Mouse (Mus musculus) ES-Bruce4 (cell line): Measurements from ENCODE around the gene Kcnq1. TPM values are rescaled to one million over a fixed set of nuclear protein-coding genes. Genes with fewer than 3 reads are reported as not detected.

Source experiments
- H3K27ac ChIP-seq: 2 replicates; pipeline ENCODE4 v1.5.1; 2012; ENCODE audit warnings: low read length, inconsistent platforms; ENCODE audit not compliant: insufficient read depth
- H3K27me3 ChIP-seq: 2 replicates; pipeline ENCODE4 v1.6.1; 2012; ENCODE audit warnings: mild to moderate bottlenecking, low read length, inconsistent platforms; ENCODE audit not compliant: control insufficient read depth, poor library complexity, insufficient read depth, severe bottlenecking
- H3K36me3 ChIP-seq: 2 replicates; pipeline ENCODE4 v1.6.1; 2012; ENCODE audit warnings: inconsistent platforms, mild to moderate bottlenecking, low read length, moderate library complexity; ENCODE audit not compliant: control insufficient read depth, poor library complexity, insufficient read depth, severe bottlenecking
- H3K4me1 ChIP-seq: one replicate; pipeline ENCODE4 v1.8.1; 2011; ENCODE audit warnings: low read length; ENCODE audit not compliant: control insufficient read depth, insufficient read depth
- H3K4me3 ChIP-seq: 2 replicates; pipeline ENCODE4 v1.5.1; 2011; ENCODE audit warnings: low read depth, mild to moderate bottlenecking, low read length
- H3K9ac ChIP-seq: 2 replicates; pipeline ENCODE4 v1.6.1; 2012; ENCODE audit warnings: low read depth, mild to moderate bottlenecking, inconsistent platforms; ENCODE audit not compliant: poor library complexity, severe bottlenecking
- H3K9me3 ChIP-seq: replicated peaks from 2 replicates; pipeline ENCODE4 v1.6.1; 2012; ENCODE audit warnings: mild to moderate bottlenecking, low read length, inconsistent platforms; ENCODE audit not compliant: control insufficient read depth, poor library complexity, insufficient read depth, severe bottlenecking
- CTCF ChIP-seq: IDR thresholded peaks from one replicate; pipeline ENCODE4 v1.8.1; 2011; ENCODE audit warnings: low read depth, low read length
- EP300 ChIP-seq: IDR thresholded peaks from 2 replicates; pipeline ENCODE4 v1.6.1; 2011; ENCODE audit warnings: low read depth, low read length; ENCODE audit not compliant: insufficient read depth
- POLR2A ChIP-seq: IDR thresholded peaks from one replicate; pipeline ENCODE4 v1.8.1; 2011; ENCODE audit warnings: low read length; ENCODE audit not compliant: insufficient read depth
- polyA plus RNA-seq: library from polyadenylated mRNA; stranded (reverse); fragments of >200 nt; gene quantifications from 2 replicates; pipeline ENCODE4 v1.2.4, GENCODE M21; 2011; ENCODE audit warnings: low read depth; ENCODE audit not compliant: missing spikeins, insufficient read depth, insufficient read length

The Kcnq1 gene
- polyA plus RNA-seq, 1 experiment: not detected

DNA sequence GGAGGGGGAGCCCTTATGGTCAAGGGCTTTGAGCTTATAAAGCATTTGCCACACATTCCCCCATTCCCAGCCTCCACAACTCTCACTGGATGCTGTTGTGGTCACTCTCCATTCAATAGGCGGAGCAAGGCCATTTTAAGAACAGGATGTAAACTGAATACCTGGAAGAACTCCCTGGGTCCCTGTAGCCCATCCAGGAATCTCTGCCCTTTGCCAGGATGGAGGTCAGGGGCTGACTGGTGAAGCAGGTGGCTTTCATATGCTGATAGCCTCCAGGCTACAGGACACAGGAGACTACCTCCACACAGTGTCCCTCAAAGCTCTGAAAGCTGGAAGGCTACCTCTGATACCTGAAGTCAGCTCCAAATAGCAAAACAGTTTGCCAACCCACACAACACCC lies 326.5 kb downstream of the Kcnq1 start:
- Histone ChIP-seq H3K4me1 (no peaks in the 10 kb centered on the region), H3K27me3 (no peaks in the 10 kb centered on the region), H3K4me3 (no peak overlapping the region), H3K9ac (no peak overlapping the region), H3K27ac (no peak overlapping the region), H3K36me3 (no peaks in the 10 kb centered on the region), H3K9me3 (no peaks in the 10 kb centered on the region)
- TF ChIP-seq CTCF (no peak), POLR2A (no peak), EP300 (no peak)

DNA sequence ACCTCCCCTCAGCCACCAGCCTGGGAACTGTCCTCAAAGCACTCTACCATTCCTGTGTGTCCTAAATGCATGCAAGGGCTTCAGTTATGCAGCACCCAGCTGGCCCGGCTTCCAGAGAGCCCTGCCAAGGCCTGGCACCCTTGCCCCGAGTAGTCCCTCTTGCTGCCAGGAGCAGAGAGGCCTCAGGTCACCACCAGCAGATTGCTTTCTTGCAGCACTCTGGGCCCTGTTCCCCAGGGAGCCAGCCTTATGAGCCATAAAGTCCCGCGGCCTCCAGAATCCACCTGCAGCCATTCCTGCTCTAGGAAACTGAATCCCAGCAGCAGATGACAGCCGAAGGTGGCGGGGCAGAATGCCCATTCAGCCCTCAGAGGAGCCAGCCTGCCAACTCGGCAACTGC lies 327.2 kb downstream of the Kcnq1 start:
- Histone ChIP-seq H3K9me3 (no peaks in the 10 kb centered on the region), H3K9ac (no peak overlapping the region), H3K4me1 (no peaks in the 10 kb centered on the region), H3K27ac (no peak overlapping the region), H3K36me3 (no peaks in the 10 kb centered on the region), H3K4me3 (no peak overlapping the region), H3K27me3 (no peaks in the 10 kb centered on the region)
- TF ChIP-seq EP300: no peak
- no peak for TF ChIP-seq CTCF
- TF ChIP-seq POLR2A: no peak

DNA sequence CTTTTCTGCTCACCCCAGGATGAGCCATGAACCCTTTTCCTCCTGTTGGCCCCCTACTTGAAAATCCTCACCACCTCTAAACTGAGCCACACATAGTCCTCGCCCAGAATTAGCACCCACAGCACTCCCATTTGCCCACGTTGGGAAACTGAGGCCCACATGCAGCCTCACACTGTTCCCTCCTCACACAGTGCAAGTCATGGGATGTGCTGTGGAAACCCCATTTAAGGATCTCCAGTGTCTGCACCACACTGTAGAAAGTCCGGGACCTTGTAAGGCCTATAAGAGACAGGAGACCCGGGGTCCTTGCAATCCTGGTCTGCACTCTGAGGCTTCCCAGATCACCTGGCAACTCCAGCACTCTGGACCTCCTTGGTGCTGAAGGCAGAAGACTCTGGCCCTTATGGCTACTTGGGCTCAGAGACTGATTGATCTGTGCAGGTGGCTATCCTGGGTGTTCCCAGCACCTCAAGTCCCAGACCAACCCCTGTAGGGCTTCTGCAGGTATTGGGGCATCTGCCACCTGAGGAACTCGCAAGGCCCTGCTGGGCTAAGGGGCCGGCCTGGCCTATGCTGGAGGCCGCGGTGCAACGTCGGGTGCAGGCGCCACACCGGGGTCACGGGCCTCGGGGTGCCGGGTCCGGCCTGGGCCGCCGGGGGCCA lies 331.2 kb downstream of the Kcnq1 start:
- no peak overlapping the region for H3K9ac ChIP-seq
- no peak overlapping the region for H3K27ac ChIP-seq
- no peaks in the 10 kb centered on the region for H3K9me3 ChIP-seq
- H3K36me3 ChIP-seq: no peaks in the 10 kb centered on the region
- peak overlapping the region; percentile 22; the same call in 1 of the 2 replicates for H3K4me3 ChIP-seq
- 0 out of 2 replicates have a peak, but pooled peaks cover 4% of the 10 kb centered on the region for H3K27me3 ChIP-seq
- H3K4me1 ChIP-seq: peaks cover 2% of the 10 kb centered on the region
- TF ChIP-seq CTCF (no peak), EP300 (no peak), POLR2A (no peak)

DNA sequence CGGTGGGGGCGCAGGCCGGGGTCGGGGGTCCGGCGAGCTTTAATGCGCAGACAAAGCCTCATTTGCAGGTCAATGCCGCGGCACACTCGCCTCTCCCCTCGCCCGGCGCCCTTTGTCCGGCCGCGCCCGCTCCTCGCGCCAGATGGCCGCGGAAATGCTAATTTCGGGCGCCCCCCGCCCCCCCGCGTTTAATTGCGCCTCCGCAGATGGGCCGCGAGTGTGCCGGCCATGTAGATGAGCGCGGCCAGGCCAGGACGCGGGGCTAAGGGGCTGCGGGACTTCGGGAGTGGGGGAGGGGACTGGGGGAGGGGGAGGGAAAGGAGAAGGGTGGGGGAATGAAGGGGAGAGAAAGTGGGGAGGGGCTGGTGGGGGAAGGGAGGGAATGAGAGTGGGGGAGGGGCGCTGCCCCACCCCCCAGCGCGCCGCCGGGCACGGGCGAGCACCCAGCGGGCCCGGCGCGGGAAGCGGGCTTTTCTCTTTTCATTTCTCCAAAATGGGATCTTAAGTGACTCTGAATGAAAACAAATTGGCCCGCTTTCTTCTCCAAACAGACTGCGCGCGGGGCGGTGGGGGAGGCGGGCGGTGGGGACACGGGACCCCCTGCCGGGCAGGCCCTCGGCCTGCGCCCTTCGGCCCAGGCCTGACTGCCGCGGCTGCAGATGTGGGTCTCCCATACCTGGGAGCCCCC lies 331.9 kb downstream of the Kcnq1 start:
- TF ChIP-seq EP300 (0 out of 2 replicates have a peak, but pooled peaks have one; percentile 5), POLR2A (no peak), CTCF (no peak)
- Histone ChIP-seq H3K27ac (no peak overlapping the region), H3K9ac (no peak overlapping the region), H3K4me3 (peak overlapping the region; percentile 22), H3K9me3 (no peaks in the 10 kb centered on the region), H3K4me1 (peaks cover 2% of the 10 kb centered on the region), H3K27me3 (0 out of 2 replicates have a peak, but pooled peaks cover 4% of the 10 kb centered on the region), H3K36me3 (no peaks in the 10 kb centered on the region)

DNA sequence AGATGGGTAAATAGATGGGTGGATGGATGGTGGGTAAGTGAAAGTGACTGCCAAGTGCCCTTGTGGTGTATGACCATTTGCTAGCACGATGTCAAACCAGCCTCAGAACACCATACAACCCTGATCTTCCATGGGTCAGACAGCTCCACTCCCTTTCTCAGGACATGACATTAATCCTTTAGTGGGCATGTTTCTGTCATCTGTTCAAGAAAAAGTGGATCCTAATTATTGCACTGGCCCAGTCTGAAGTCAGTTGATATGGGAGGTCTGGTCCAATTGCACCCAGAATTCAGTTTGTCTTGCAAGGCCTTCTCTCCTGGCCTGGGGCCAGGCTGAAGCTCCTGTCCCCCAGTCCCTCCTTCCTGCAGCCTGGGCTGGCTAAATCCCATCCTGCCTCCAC lies 332.8 kb downstream of the Kcnq1 start:
- peaks cover 7% of the 10 kb centered on the region for H3K27me3 ChIP-seq
- TF ChIP-seq CTCF: no peak
- no peak for TF ChIP-seq POLR2A
- no peak for TF ChIP-seq EP300

DNA sequence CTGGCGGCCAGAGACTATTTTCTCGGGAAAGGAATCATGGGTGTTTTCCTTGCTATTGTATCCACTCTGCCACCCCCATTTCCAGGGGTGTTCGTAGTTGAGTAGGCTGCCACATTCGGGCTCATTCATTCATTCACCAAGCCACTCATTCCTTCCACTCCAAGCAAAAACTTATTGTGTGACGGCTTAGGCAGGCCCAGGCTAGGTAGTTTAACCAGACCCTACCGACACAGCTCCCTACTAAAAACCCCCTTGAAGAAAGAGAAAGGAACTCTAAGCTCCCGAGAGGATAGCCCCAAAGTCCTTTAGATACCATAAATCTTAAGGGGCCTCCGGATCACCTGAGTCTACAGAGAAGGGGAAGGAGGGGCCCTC lies 338.4 kb downstream of the Kcnq1 start:
- peaks cover 27% of the 10 kb centered on the region for H3K27me3 ChIP-seq
- H3K9me3 ChIP-seq: no peaks in the 10 kb centered on the region
- TF ChIP-seq CTCF: no peak
- TF ChIP-seq EP300: no peak
- no peak overlapping the region for H3K4me3 ChIP-seq
- H3K36me3 ChIP-seq: no peaks in the 10 kb centered on the region
- H3K27ac ChIP-seq: no peak overlapping the region
- no peak overlapping the region for H3K9ac ChIP-seq
- no peaks in the 10 kb centered on the region for H3K4me1 ChIP-seq

More for the DNA sequence above, 332.8 kb downstream of the Kcnq1 start:
- H3K4me1 ChIP-seq: peaks cover 2% of the 10 kb centered on the region
- H3K4me3 ChIP-seq: no peak overlapping the region
- no peak overlapping the region for H3K27ac ChIP-seq
- H3K9me3 ChIP-seq: no peaks in the 10 kb centered on the region
- no peak overlapping the region for H3K9ac ChIP-seq
- no peaks in the 10 kb centered on the region for H3K36me3 ChIP-seq
